Mouse (Mus musculus) liver, embryonic 14.5 days (tissue): ENCODE measurements around the gene Rtl6. TPM values are rescaled to one million over a fixed set of nuclear protein-coding genes. Genes with fewer than 3 reads are reported as not detected.

Experiments used
- ATAC-seq: fragments of 200-750 bp; cut with Nextera tagmentation; 2 replicates; pipeline ENCODE4 v1.8.0; 2017; ENCODE audit warnings: moderate number of reproducible peaks, mild to moderate bottlenecking, moderate library complexity; ENCODE audit not compliant: insufficient read depth
- DNase-seq, 3 experiments: peaks; one replicate each; pipeline ENCODE4 v3.0.0-alpha.2; 2012 to 2013; ENCODE audit warnings: low read depth in 3 of 3, low spot score in 3 of 3
- H3K27ac ChIP-seq: fragments of 300-500 bp; sonication (generic); 2 replicates; pipeline ENCODE4 v1.5.1; 2014; ENCODE audit warnings: moderate library complexity, mild to moderate bottlenecking, control low read depth, inconsistent platforms
- H3K27me3 ChIP-seq: fragments of 300-500 bp; sonication (generic); 2 replicates; pipeline ENCODE4 v1.6.1; 2014; ENCODE audit warnings: mild to moderate bottlenecking, low read length, moderate library complexity; ENCODE audit not compliant: control insufficient read depth, insufficient read depth
- H3K36me3 ChIP-seq: fragments of 300-500 bp; sonication (generic); replicated peaks from 2 replicates; pipeline ENCODE4 v1.6.1; 2014; ENCODE audit warnings: low read depth; ENCODE audit not compliant: control insufficient read depth, insufficient read depth
- H3K4me1 ChIP-seq, 2 experiments: fragments of 200-500 bp in 1 of 2; fragments of 300-500 bp in 1 of 2; sonication (generic) in 1 of 2; replicated peaks; 2 replicates each; pipeline ENCODE4 v1.6.1; 2012 to 2014; ENCODE audit warnings: antibody characterized with exemption in 1 of 2, inconsistent platforms in 1 of 2, low read length in 1 of 2; ENCODE audit not compliant: control insufficient read depth in 2 of 2, insufficient read depth in 2 of 2
- H3K4me2 ChIP-seq: fragments of 300-500 bp; sonication (generic); 2 replicates; pipeline ENCODE4 v1.6.1; 2014; ENCODE audit warnings: low read depth, mild to moderate bottlenecking, control low read depth, moderate library complexity
- H3K4me3 ChIP-seq, 2 experiments: fragments of 200-500 bp in 1 of 2; fragments of 300-500 bp in 1 of 2; sonication (generic) in 1 of 2; 2 replicates each; pipeline ENCODE4 v1.5.1; 2012 to 2014; ENCODE audit warnings: low read depth in 2 of 2, low read length in 2 of 2, mild to moderate bottlenecking in 2 of 2, control low read depth in 1 of 2, inconsistent platforms in 1 of 2, moderate library complexity in 1 of 2; ENCODE audit not compliant: insufficient read depth in 1 of 2
- H3K9ac ChIP-seq: fragments of 300-500 bp; sonication (generic); replicated peaks from 2 replicates; pipeline ENCODE4 v1.6.1; 2014; ENCODE audit warnings: mild to moderate bottlenecking, control low read depth, moderate library complexity
- H3K9me3 ChIP-seq: fragments of 300-500 bp; sonication (generic); 2 replicates; pipeline ENCODE4 v1.6.1; 2016; ENCODE audit warnings: low read length, mixed read lengths; ENCODE audit not compliant: control insufficient read depth
- CTCF ChIP-seq: IDR thresholded peaks from 2 replicates; pipeline ENCODE4 v1.5.1; 2016; ENCODE audit warnings: antibody characterized with exemption, low read depth, control low read depth
- EP300 ChIP-seq: IDR thresholded peaks from 2 replicates; pipeline ENCODE4 v1.6.1; 2016; ENCODE audit warnings: antibody characterized with exemption, low read depth
- WGBS: fragments of 180-500 bp; shearing (Covaris S2); extraction: QIAGEN DNeasy Blood & Tissue Kit; methylation state at CpG from one replicate; pipeline ENCODE4 v1.1.7; 2014; ENCODE audit not compliant: insufficient replicate concordance; 5-methylcytosine and 5-hydroxymethylcytosine counted together
- polyA plus RNA-seq, 2 experiments: library from polyadenylated mRNA; depleted of rRNA in 1 of 2; stranded (reverse) in 1 of 2; unstranded in 1 of 2; fragments of >200 nt; fragmentation: Nextera tagmentation in 1 of 2; extraction: Ambion mirVana in 1 of 2; gene quantifications; 2 replicates each; pipeline versions ENCODE4 v1.2.1 to v1.2.3; 2012 to 2014

Gene Rtl6
- polyA plus RNA-seq (2012; rRNA removed) (0.52 and 0.56 TPM in 2 replicates), polyA plus RNA-seq (2014; fragmentation: Nextera tagmentation; extraction: Ambion mirVana) (0.44 and 0.52 TPM in 2 replicates)

DNA sequence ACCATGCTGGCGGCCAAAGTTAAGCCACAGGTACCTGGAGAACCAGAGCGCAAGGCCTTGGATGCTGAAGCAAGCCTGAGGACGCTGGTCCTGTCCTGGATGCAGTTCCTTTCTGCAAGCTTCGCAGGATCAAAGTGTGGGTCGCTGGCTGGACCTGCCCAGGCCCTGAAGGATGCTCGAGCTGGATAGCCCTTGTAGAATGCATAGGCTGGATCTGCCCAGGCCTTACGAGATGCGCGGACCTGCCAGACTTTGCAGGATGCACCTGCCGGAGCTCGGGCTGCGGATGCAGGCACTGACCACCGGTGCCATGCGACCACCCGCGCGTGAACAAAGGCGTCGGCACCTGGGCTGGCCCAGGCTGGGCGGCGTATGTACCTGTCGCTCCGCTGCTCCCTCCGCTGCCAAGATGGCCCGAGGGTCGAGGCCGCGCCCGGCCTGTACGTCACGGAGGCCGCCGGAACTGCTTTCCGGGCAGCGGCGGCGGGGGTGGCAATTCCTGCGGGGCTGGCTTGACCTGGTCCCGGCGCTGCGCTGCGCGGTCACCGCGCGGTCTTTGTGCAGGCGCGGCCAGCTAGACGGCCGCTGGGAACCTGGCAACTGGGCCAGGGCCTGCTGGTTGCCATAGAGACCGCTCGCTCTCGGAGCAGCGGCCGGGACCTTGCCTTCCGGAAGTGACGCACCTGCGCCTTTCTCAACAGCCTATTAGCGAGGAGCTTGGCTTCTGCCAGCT, at the start of gene Rtl6:
Rtl6 (minus strand) TSS at position 635 of the 733 bp plus-strand sequence.
- no peaks in the 10 kb centered on the region for H3K36me3 ChIP-seq
- ATAC-seq: peak; percentile 61; the same call in 1 of the 2 replicates
- no peak within 1 kb of the TSS for H3K27ac ChIP-seq
- H3K4me1 ChIP-seq: no peaks in the 10 kb centered on the region
- TF ChIP-seq EP300 (no peak), CTCF (no peak)
- no peaks in the 10 kb centered on the region for H3K9me3 ChIP-seq
- 8% methylated on average over 59 of the region's 59 CpGs for WGBS
- no peaks in the 10 kb centered on the region for H3K27me3 ChIP-seq
- H3K4me2 ChIP-seq: peak within 1 kb of the TSS; percentile 62
- no peak within 1 kb of the TSS for H3K9ac ChIP-seq
- DNase-seq: peak; percentile 22 to 50 (median 39)
- peak within 1 kb of the TSS; percentile 29 to 57 for H3K4me3 ChIP-seq

DNA sequence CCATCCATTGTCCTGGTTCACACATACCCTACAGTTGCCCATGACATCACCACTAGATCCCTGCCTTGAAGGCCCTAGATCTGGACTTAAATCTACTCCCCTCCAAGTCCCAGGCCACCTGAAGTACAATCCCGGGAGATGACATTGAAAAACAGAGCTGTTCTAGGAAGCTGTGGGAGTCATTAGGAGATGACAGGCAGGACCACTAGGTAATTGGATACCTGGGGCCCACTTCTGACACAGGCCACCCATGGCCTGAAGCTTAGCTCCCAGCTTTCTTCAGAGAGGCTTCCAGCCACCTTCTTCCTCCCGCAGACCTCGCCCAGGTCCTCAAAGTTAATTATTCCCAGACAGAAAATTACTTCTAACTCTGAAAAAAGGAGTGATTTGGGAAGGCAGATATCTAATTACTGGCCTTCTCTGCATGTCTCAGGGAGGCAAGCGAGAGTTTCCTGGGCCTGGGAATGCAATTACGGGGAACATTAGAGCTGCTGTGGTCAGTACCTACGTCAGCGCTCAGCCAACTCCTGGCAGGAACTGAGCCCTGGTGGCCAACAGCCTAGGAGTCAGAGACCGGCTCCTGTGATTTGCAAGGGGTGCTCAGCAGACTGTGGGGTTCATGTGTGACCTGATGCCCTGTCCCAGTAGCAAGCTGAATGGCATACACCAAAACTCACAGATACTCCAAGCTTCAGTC, 45.8 kb upstream of the Rtl6 start:
- H3K27me3 ChIP-seq: no peaks in the 10 kb centered on the region
- no peaks in the 10 kb centered on the region for H3K9me3 ChIP-seq
- H3K9ac ChIP-seq: no peak overlapping the region
- no peak overlapping the region for H3K4me3 ChIP-seq
- H3K4me2 ChIP-seq: no peak overlapping the region
- TF ChIP-seq CTCF (no peak), EP300 (no peak)
- no peaks in the 10 kb centered on the region for H3K36me3 ChIP-seq
- H3K27ac ChIP-seq: no peak overlapping the region
- 73% methylated on average over 8 of the region's 8 CpGs for WGBS
- DNase-seq (no peak), ATAC-seq (no peak)
- no peaks in the 10 kb centered on the region for H3K4me1 ChIP-seq

DNA sequence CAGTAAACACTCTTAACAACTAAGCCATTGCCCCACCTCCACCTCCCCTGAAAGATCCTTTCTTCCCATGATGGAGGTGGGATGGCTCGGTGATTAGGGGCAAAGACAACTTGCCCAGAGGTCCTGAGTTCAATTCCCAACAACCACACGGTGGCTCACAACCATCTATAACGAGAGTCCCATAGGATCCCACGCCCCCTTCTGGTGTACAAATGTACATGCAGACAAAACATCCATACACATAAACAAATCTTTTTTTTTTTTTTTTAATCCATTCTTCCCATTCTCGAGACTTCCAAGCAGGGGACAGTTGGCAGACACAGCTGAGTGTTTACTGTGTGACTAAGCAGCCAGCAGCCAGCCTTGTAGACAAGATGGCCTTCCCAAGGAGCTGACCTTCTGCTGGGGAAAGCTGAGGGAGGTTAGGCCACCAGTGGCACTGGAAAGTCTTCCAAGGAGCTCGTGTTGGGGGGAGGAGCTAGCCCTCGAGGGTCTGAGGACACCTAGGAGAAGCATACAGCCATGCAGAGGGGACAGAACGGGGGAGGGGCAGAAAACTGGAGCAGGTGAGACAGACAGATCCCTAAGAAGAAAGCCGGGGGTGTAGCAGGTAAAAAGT, 43.5 kb upstream of the Rtl6 start:
- H3K27me3 ChIP-seq: no peaks in the 10 kb centered on the region
- no peak for ATAC-seq
- WGBS: 47% methylated on average over 9 of the region's 9 CpGs
- no peaks in the 10 kb centered on the region for H3K4me1 ChIP-seq
- H3K9me3 ChIP-seq: no peaks in the 10 kb centered on the region
- H3K4me2 ChIP-seq: no peak overlapping the region
- no peak overlapping the region for H3K27ac ChIP-seq
- no peaks in the 10 kb centered on the region for H3K36me3 ChIP-seq
- H3K9ac ChIP-seq: no peak overlapping the region
- H3K4me3 ChIP-seq: no peak overlapping the region
- DNase-seq: no peak
- TF ChIP-seq EP300: no peak
- peak; percentile 26; the same call in 1 of the 2 replicates for TF ChIP-seq CTCF

DNA sequence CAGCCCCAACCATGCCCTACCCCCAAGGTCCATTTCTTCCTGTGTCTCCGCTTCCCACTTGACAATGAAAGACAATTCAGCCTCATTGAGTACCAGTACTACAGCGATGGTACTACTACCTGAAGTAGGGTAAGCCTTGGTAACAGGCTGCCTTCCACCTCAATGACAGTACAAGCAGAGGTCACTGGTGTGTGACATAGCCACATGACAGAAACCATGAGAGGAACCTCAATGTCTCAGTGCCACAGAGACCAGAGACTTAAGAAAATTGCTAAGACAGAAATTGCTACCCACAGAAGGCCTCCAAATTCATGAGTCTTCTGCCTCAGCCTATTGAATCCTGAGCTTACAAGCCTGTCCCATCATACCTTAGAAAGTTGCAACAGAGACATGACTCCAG, 41.3 kb upstream of the Rtl6 start:
- peaks cover 0 to 3% of the 10 kb centered on the region in 2 experiments; a peak in 1 of 4 replicates for H3K4me1 ChIP-seq
- no peaks in the 10 kb centered on the region for H3K36me3 ChIP-seq
- WGBS: 71% methylated on average over 2 of the region's 2 CpGs
- no peak for DNase-seq
- no peak overlapping the region for H3K9ac ChIP-seq
- H3K4me2 ChIP-seq: no peak overlapping the region
- no peak overlapping the region for H3K4me3 ChIP-seq
- H3K27me3 ChIP-seq: no peaks in the 10 kb centered on the region
- no peaks in the 10 kb centered on the region for H3K9me3 ChIP-seq
- TF ChIP-seq CTCF (no peak), EP300 (no peak)
- no peak for ATAC-seq
- no peak overlapping the region for H3K27ac ChIP-seq

DNA sequence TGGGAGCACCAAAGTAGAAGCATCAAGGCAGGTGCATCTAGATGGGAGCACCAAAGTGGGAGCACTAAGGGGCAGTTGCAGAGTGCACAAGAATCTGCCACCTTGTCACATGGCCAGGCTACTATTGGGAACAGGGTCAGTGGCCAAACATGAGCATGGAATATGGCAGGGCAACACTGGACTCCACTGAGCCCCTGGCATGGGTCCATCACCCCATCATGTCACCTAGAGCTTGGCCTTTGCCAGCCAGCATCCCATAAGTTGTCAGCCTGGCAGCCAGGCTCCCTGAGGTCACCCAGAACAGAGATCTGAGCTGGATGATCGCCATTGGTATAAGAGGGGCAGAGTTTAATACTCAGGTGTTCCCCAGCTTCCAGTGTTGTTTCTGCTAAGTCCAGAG, 40.2 kb upstream of the Rtl6 start:
- WGBS: 50% methylated on average over 1 of the region's 1 CpGs
- Histone ChIP-seq H3K4me3 (no peak overlapping the region), H3K4me1 (peaks cover 0 to 7% of the 10 kb centered on the region in 2 experiments; a peak in 1 of 4 replicates), H3K36me3 (no peaks in the 10 kb centered on the region), H3K4me2 (no peak overlapping the region), H3K9ac (no peak overlapping the region), H3K9me3 (no peaks in the 10 kb centered on the region), H3K27ac (no peak overlapping the region), H3K27me3 (no peaks in the 10 kb centered on the region)
- DNase-seq: no peak
- TF ChIP-seq EP300 (no peak), CTCF (no peak)
- ATAC-seq: no peak
